12 mouse cellular contexts compared by ENCODE assay signal in genomic region chr11:85889730-85890562, GRCm38 (mm10). TPM values are rescaled to one million over a fixed set of nuclear protein-coding genes. Genes with fewer than 3 reads are reported as not detected.
DNase-seq lines count a peak whose midpoint lies in the region; ATAC-seq and TF ChIP-seq lines count a peak whose summit lies in the region.
"Had no signal": no experiment of that assay in that cellular context is flagged by ENCODE, and none has a peak within 500 bp of the region (broad histone marks: within the 10 kb centered on the region; RNA-seq: fewer than 3 reads in every experiment).

No protein-coding gene starts in this region.

- no peak for ATAC-seq in hindbrain, embryonic 16.5 days
- peak; percentile 62; the same call in 1 of the 2 replicates for ATAC-seq in limb, embryonic 11.5 days (ENCODE audit: insufficient number of reproducible peaks, low FRiP score, low TSS enrichment, low read depth)
- ATAC-seq in stomach, postnatal 0 days (ENCODE audit: low FRiP score, low TSS enrichment): 0 out of 2 replicates have a peak, but pooled peaks have one; percentile 20
- ATAC-seq in midbrain, embryonic 14.5 days (ENCODE audit: low FRiP score, low TSS enrichment): no peak

- under 1% methylated on average over 47 of the region's 47 CpGs for WGBS in hindbrain, embryonic 10.5 days
- 3% methylated on average over 41 of the region's 47 CpGs for WGBS in hindbrain, embryonic 16.5 days
- WGBS in limb, embryonic 11.5 days: 2% methylated on average over 44 of the region's 47 CpGs
- WGBS in stomach, postnatal 0 days: 17% methylated on average over 45 of the region's 47 CpGs
- WGBS in midbrain, embryonic 14.5 days: under 1% methylated on average over 47 of the region's 47 CpGs

- H3K4me3 ChIP-seq in hindbrain, embryonic 10.5 days: no peak overlapping the region; the same call in 1 of the 2 replicates
- H3K4me3 ChIP-seq in hindbrain, embryonic 16.5 days (ENCODE audit: low read length): no peak overlapping the region
- H3K4me3 ChIP-seq in limb, embryonic 11.5 days (ENCODE audit: low read depth, low read length): peak overlapping the region; percentile 61
- no peak overlapping the region for H3K4me3 ChIP-seq in stomach, postnatal 0 days (ENCODE audit: low read depth, low read length)
- no peak overlapping the region for H3K4me3 ChIP-seq in midbrain, embryonic 14.5 days (replicated peaks; ENCODE audit: low read depth, low read length)
- H3K4me3 ChIP-seq: myocyte had no signal

- H3K27me3 ChIP-seq in hindbrain, embryonic 10.5 days (ENCODE audit: insufficient read depth, poor library complexity, severe bottlenecking): peaks cover 100% of the 10 kb centered on the region
- peaks cover 67% of the 10 kb centered on the region for H3K27me3 ChIP-seq in hindbrain, embryonic 16.5 days (replicated peaks; ENCODE audit: control insufficient read depth, insufficient read depth, low read length)
- H3K27me3 ChIP-seq in limb, embryonic 11.5 days (ENCODE audit: control insufficient read depth, insufficient read depth, low read length): peaks cover 41% of the 10 kb centered on the region
- H3K27me3 ChIP-seq in stomach, postnatal 0 days (ENCODE audit: control insufficient read depth, insufficient read depth, low read length): peaks cover 51% of the 10 kb centered on the region
- peaks cover 80% of the 10 kb centered on the region for H3K27me3 ChIP-seq in midbrain, embryonic 14.5 days (ENCODE audit: control insufficient read depth, insufficient read depth, low read length)

- no peak for TF ChIP-seq EP300 in stomach, postnatal 0 days (optimal IDR thresholded peaks at IDR 0.05)

- H3K4me1 ChIP-seq in hindbrain, embryonic 10.5 days (replicated peaks): peaks cover 40% of the 10 kb centered on the region
- H3K4me1 ChIP-seq in hindbrain, embryonic 16.5 days (ENCODE audit: control insufficient read depth, insufficient read depth, low read depth, low read length): peaks cover under 1% of the 10 kb centered on the region; the same call in 1 of the 2 replicates
- peaks cover 30% of the 10 kb centered on the region for H3K4me1 ChIP-seq in limb, embryonic 11.5 days (ENCODE audit: control insufficient read depth, insufficient read depth, low read length)
- peaks cover 1% of the 10 kb centered on the region; the same call in 1 of the 2 replicates for H3K4me1 ChIP-seq in stomach, postnatal 0 days (replicated peaks; ENCODE audit: control insufficient read depth, insufficient read depth)
- H3K4me1 ChIP-seq in midbrain, embryonic 14.5 days (ENCODE audit: control insufficient read depth, insufficient read depth, low read length): 0 out of 2 replicates have a peak, but pooled peaks cover 2% of the 10 kb centered on the region

- H3K36me3 ChIP-seq in hindbrain, embryonic 10.5 days: no peaks in the 10 kb centered on the region
- no peaks in the 10 kb centered on the region for H3K36me3 ChIP-seq in hindbrain, embryonic 16.5 days (ENCODE audit: control insufficient read depth, insufficient read depth, low read length)
- 0 out of 2 replicates have a peak, but pooled peaks cover 2% of the 10 kb centered on the region for H3K36me3 ChIP-seq in limb, embryonic 11.5 days (ENCODE audit: control insufficient read depth, insufficient read depth, low read length)
- no peaks in the 10 kb centered on the region for H3K36me3 ChIP-seq in stomach, postnatal 0 days (ENCODE audit: control insufficient read depth, insufficient read depth, low read length)
- no peaks in the 10 kb centered on the region for H3K36me3 ChIP-seq in midbrain, embryonic 14.5 days (ENCODE audit: control insufficient read depth, insufficient read depth, low read length)

- no peak overlapping the region for H3K27ac ChIP-seq in hindbrain, embryonic 10.5 days
- H3K27ac ChIP-seq in hindbrain, embryonic 16.5 days (ENCODE audit: low read depth, low read length): no peak overlapping the region
- H3K27ac ChIP-seq in limb, embryonic 11.5 days (replicated peaks; ENCODE audit: low read depth, low read length): peak overlapping the region; percentile 94
- no peak overlapping the region for H3K27ac ChIP-seq in stomach, postnatal 0 days (replicated peaks)
- H3K27ac ChIP-seq in midbrain, embryonic 14.5 days (replicated peaks; ENCODE audit: low read depth, low read length): no peak overlapping the region

- H3K9me3 ChIP-seq in hindbrain, embryonic 10.5 days: no peaks in the 10 kb centered on the region
- H3K9me3 ChIP-seq in hindbrain, embryonic 16.5 days (ENCODE audit: control insufficient read depth, low read length): no peaks in the 10 kb centered on the region
- H3K9me3 ChIP-seq in limb, embryonic 11.5 days (ENCODE audit: control insufficient read depth, low read length): no peaks in the 10 kb centered on the region
- H3K9me3 ChIP-seq in stomach, postnatal 0 days (ENCODE audit: control insufficient read depth, low read length): no peaks in the 10 kb centered on the region
- H3K9me3 ChIP-seq in midbrain, embryonic 14.5 days (ENCODE audit: control insufficient read depth, low read length): no peaks in the 10 kb centered on the region

- H3K9ac ChIP-seq in hindbrain, embryonic 16.5 days (ENCODE audit: low read depth, low read length): no peak overlapping the region
- H3K9ac ChIP-seq in limb, embryonic 11.5 days (ENCODE audit: low read length): peak overlapping the region; percentile 97
- no peak overlapping the region for H3K9ac ChIP-seq in stomach, postnatal 0 days (ENCODE audit: low read length)
- H3K9ac ChIP-seq in midbrain, embryonic 14.5 days (replicated peaks; ENCODE audit: low read length): no peak overlapping the region

- DNase-seq in hindbrain, embryonic 10.5 days (ENCODE audit: low spot score): peak; percentile 51
- peak; percentile 20 for DNase-seq in retina, embryonic 14.5 days (ENCODE audit: low spot score)
- no peak for DNase-seq in retina, postnatal 1 day
- DNase-seq in limb, embryonic 11.5 days (ENCODE audit: low spot score): peak; percentile 73
- DNase-seq in stomach, postnatal 0 days (ENCODE audit: low spot score): no peak
- no peak for DNase-seq in left cerebral cortex, adult 8-10 months (ENCODE audit: low spot score in 2 of 2)
- no peak for DNase-seq in midbrain, embryonic 14.5 days
- DNase-seq: gastrocnemius, postnatal 14 days; thymus, postnatal 36 days had no signal

- no peak overlapping the region for H3K4me2 ChIP-seq in hindbrain, embryonic 16.5 days (ENCODE audit: low read length)
- H3K4me2 ChIP-seq in limb, embryonic 11.5 days (ENCODE audit: low read depth, severe bottlenecking): peak overlapping the region; percentile 53
- no peak overlapping the region for H3K4me2 ChIP-seq in stomach, postnatal 0 days (replicated peaks; ENCODE audit: low read depth)
- H3K4me2 ChIP-seq in midbrain, embryonic 14.5 days (ENCODE audit: low read length): no peak overlapping the region

- TF ChIP-seq CTCF in stomach, postnatal 0 days (IDR thresholded peaks at IDR 0.05; ENCODE audit: low read depth): no peak

RNA-seq across cellular contexts. Expression of gene Tbx4, which starts 3.7 kb away (rescaled TPM):
- polyA plus RNA-seq in hindbrain, embryonic 10.5 days (2016; fragmentation: Nextera tagmentation; extraction: Ambion mirVana): 0.09 and 0.22 TPM in 2 replicates
- 0.40 TPM in 2 replicates for polyA plus RNA-seq in hindbrain, embryonic 16.5 days (2015; fragmentation: Nextera tagmentation; extraction: Ambion mirVana)
- 36.3 and 36.7 TPM in 2 replicates for polyA plus RNA-seq in limb, embryonic 11.5 days (2014; fragmentation: Nextera tagmentation; extraction: Ambion mirVana)
- polyA plus RNA-seq in stomach, postnatal 0 days (2015; fragmentation: Nextera tagmentation; extraction: Ambion mirVana): 0.04 and 0.05 TPM in 2 replicates
- under 1 TPM in 3 of 4 experiments, not detected in 1; 0.13 to 0.33 (median 0.21) TPM for total RNA-seq in left cerebral cortex, adult 8-10 months (2022)
- polyA plus RNA-seq in midbrain, embryonic 14.5 days (2014; fragmentation: Nextera tagmentation; extraction: Ambion mirVana): 0.21 and 0.22 TPM in 2 replicates

RNA-seq across cellular contexts. Expression of gene Gm11444, which starts 39.8 kb away (rescaled TPM):
- polyA plus RNA-seq in hindbrain, embryonic 10.5 days (2016; fragmentation: Nextera tagmentation; extraction: Ambion mirVana): not detected in 2 replicates
- not detected in 2 replicates for polyA plus RNA-seq in hindbrain, embryonic 16.5 days (2015; fragmentation: Nextera tagmentation; extraction: Ambion mirVana)
- not detected in 2 replicates for polyA plus RNA-seq in limb, embryonic 11.5 days (2014; fragmentation: Nextera tagmentation; extraction: Ambion mirVana)
- 0.18 TPM in 1 of 2 replicates, not detected in the other for polyA plus RNA-seq in stomach, postnatal 0 days (2015; fragmentation: Nextera tagmentation; extraction: Ambion mirVana)
- not detected for total RNA-seq in left cerebral cortex, adult 8-10 months (2022)
- not detected in 2 replicates for polyA plus RNA-seq in midbrain, embryonic 14.5 days (2014; fragmentation: Nextera tagmentation; extraction: Ambion mirVana)
- total RNA-seq: gastrocnemius, postnatal 14 days; left cerebral cortex, postnatal 36 days had no signal
- polyA plus RNA-seq: myocyte had no signal

RNA-seq across cellular contexts. Expression of gene Tbx2, which starts 57.6 kb away (rescaled TPM):
- 1.5 and 3.1 TPM in 2 replicates for polyA plus RNA-seq in hindbrain, embryonic 10.5 days (2016; fragmentation: Nextera tagmentation; extraction: Ambion mirVana)
- polyA plus RNA-seq in hindbrain, embryonic 16.5 days (2015; fragmentation: Nextera tagmentation; extraction: Ambion mirVana): 0.64 and 1.0 TPM in 2 replicates
- 11.3 and 14.9 TPM in 2 replicates for polyA plus RNA-seq in limb, embryonic 11.5 days (2014; fragmentation: Nextera tagmentation; extraction: Ambion mirVana)
- polyA plus RNA-seq in stomach, postnatal 0 days (2015; fragmentation: Nextera tagmentation; extraction: Ambion mirVana): 5.2 and 6.9 TPM in 2 replicates
- 1 to 10 TPM; 1.8 to 2.3 (median 2.0) TPM for total RNA-seq in left cerebral cortex, adult 8-10 months (2022)
- polyA plus RNA-seq in midbrain, embryonic 14.5 days (2014; fragmentation: Nextera tagmentation; extraction: Ambion mirVana): 0.69 and 0.83 TPM in 2 replicates

Comparison
In these comparisons a context has a peak if more than half of its experiments do, and no peak if none do; other contexts are left out.
1. DNase-seq: peak in hindbrain, embryonic 10.5 days (single experiment), retina, embryonic 14.5 days (single experiment) and limb, embryonic 11.5 days (single experiment); none in retina, postnatal 1 day (single experiment), stomach, postnatal 0 days (single experiment), left cerebral cortex, adult 8-10 months (0 of 2) and midbrain, embryonic 14.5 days (single experiment).
2. ATAC-seq: peak in limb, embryonic 11.5 days (single experiment) and stomach, postnatal 0 days (single experiment); none in hindbrain, embryonic 16.5 days (single experiment) and midbrain, embryonic 14.5 days (single experiment).
3. RNA of gene Tbx4, which starts 3.7 kb away (polyA plus RNA-seq): 36.3 to 36.7 TPM in limb, embryonic 11.5 days; 0.40 TPM in hindbrain, embryonic 16.5 days, 0.09 to 0.22 TPM in hindbrain, embryonic 10.5 days, 0.21 to 0.22 TPM in midbrain, embryonic 14.5 days and 0.04 to 0.05 TPM in stomach, postnatal 0 days; every median in the first group is over 10 times any median in the second.